In the genomic region with DNA sequence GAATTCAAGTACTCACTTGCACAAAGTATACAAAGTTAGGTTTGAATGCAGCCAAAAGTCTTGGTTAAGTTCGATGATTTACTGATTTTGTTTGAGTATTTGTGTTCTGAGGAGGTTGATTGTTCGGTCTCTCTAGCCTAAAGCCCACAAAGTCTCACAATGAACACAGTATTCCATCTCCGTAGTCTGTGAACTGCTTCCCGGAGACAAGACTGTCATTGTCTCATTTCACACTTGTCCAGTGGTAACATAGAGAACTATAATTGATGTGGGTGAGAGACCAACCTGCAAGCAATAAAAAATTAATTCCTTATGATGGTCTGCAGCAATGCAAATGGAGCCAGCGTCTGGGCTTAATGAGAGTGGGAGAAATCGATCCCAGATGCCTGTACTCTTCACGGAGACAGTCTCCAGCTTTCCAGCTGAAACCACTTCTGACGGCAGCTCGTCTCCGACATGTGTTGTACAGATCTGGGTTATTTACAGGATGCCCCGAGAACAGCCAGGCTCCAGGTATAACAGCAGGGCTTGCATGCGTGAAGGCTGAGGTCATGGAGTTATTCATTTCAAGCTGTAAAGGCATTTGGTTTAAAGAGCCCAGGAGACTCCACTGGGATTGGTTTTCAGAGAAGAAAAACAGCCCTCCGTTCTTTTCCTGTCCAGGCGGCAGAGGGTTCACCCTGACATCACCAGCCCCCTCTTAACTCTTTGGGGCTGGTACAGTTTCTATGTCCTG, we compare ENCODE assay signal across 10 mouse cellular contexts.
DNase-seq lines count a peak whose midpoint lies in the region; ATAC-seq and TF ChIP-seq lines count a peak whose summit lies in the region.
"Had no signal": no experiment of that assay in that cellular context is flagged by ENCODE, and none has a peak within 500 bp of the region (broad histone marks: within the 10 kb centered on the region; RNA-seq: fewer than 3 reads in every experiment).

No protein-coding gene starts in this region.

- TF ChIP-seq CTCF in forebrain, postnatal 0 days (IDR thresholded peaks at IDR 0.05; ENCODE audit: low read depth): no peak

- H3K4me1 ChIP-seq in forebrain, embryonic 11.5 days (replicated peaks; ENCODE audit: control insufficient read depth, insufficient read depth, low read length): peaks cover 10% of the 10 kb centered on the region; the same call in 1 of the 2 replicates
- peaks cover 8% of the 10 kb centered on the region; the same call in 1 of the 2 replicates for H3K4me1 ChIP-seq in forebrain, postnatal 0 days (ENCODE audit: insufficient read depth)
- peaks cover 6 to 14% of the 10 kb centered on the region in 2 experiments; a peak in 3 of 4 replicates for H3K4me1 ChIP-seq in heart, embryonic 14.5 days (ENCODE audit: control insufficient read depth in 2 of 2, insufficient read depth in 2 of 2, low read length in 2 of 2)
- H3K4me1 ChIP-seq in limb, embryonic 10.5 days: peaks cover 43% of the 10 kb centered on the region
- H3K4me1 ChIP-seq: megakaryocyte, embryonic 14.5 days had no signal

- no peak overlapping the region for H3K4me2 ChIP-seq in forebrain, embryonic 11.5 days (ENCODE audit: low read depth, low read length, severe bottlenecking)
- H3K4me2 ChIP-seq in forebrain, postnatal 0 days (ENCODE audit: low read depth): no peak overlapping the region
- H3K4me2 ChIP-seq in heart, embryonic 14.5 days (ENCODE audit: low read length): peak overlapping the region; percentile 61
- H3K4me2 ChIP-seq: forebrain, embryonic 15.5 days had no signal

- no peak overlapping the region for H3K27ac ChIP-seq in forebrain, embryonic 11.5 days (ENCODE audit: low read depth, low read length)
- no peak overlapping the region for H3K27ac ChIP-seq in forebrain, postnatal 0 days (ENCODE audit: low read depth, low read length)
- peak overlapping the region; percentile 76 to 81 for H3K27ac ChIP-seq in heart, embryonic 14.5 days (replicated peaks in 1 of 2; ENCODE audit: control insufficient read depth in 1 of 2, insufficient read depth in 1 of 2, low read depth in 2 of 2, low read length in 2 of 2)
- peak overlapping the region; percentile 85 for H3K27ac ChIP-seq in limb, embryonic 10.5 days
- H3K27ac ChIP-seq: forebrain, embryonic 15.5 days had no signal

- ATAC-seq in forebrain, embryonic 11.5 days (replicated peaks; ENCODE audit: low FRiP score): no peak
- ATAC-seq in forebrain, postnatal 0 days: no peak
- ATAC-seq in heart, embryonic 14.5 days (ENCODE audit: insufficient number of reproducible peaks, insufficient read depth, low FRiP score, low read depth): peak; percentile 54
- no peak for ATAC-seq in CD4-positive, CD25-positive, alpha-beta regulatory T cell, adult 4 months
- no peak for ATAC-seq in erythroid progenitor cell, adult 5-6 weeks (replicated peaks; ENCODE audit: low FRiP score, poor library complexity, severe bottlenecking)
- ATAC-seq: forebrain, embryonic 15.5 days had no signal

- H3K9ac ChIP-seq in forebrain, embryonic 11.5 days (ENCODE audit: low read length): no peak overlapping the region
- no peak overlapping the region for H3K9ac ChIP-seq in forebrain, postnatal 0 days
- H3K9ac ChIP-seq in heart, embryonic 14.5 days (ENCODE audit: low read length): peak overlapping the region; percentile 56
- H3K9ac ChIP-seq: forebrain, embryonic 15.5 days had no signal

- no peaks in the 10 kb centered on the region for H3K36me3 ChIP-seq in forebrain, embryonic 11.5 days (ENCODE audit: control insufficient read depth, insufficient read depth, low read length)
- H3K36me3 ChIP-seq in forebrain, postnatal 0 days (ENCODE audit: insufficient read depth): no peaks in the 10 kb centered on the region
- H3K36me3 ChIP-seq in heart, embryonic 14.5 days (ENCODE audit: control insufficient read depth, insufficient read depth, low read length): no peaks in the 10 kb centered on the region
- no peaks in the 10 kb centered on the region for H3K36me3 ChIP-seq in limb, embryonic 10.5 days
- H3K36me3 ChIP-seq: forebrain, embryonic 15.5 days had no signal

- H3K27me3 ChIP-seq in forebrain, embryonic 11.5 days (ENCODE audit: control insufficient read depth, insufficient read depth, low read length): no peaks in the 10 kb centered on the region
- H3K27me3 ChIP-seq in forebrain, postnatal 0 days (ENCODE audit: insufficient read depth, low read length): no peaks in the 10 kb centered on the region
- no peaks in the 10 kb centered on the region for H3K27me3 ChIP-seq in heart, embryonic 14.5 days (ENCODE audit: control insufficient read depth, insufficient read depth, low read length)
- H3K27me3 ChIP-seq in limb, embryonic 10.5 days (ENCODE audit: low read depth, poor library complexity, severe bottlenecking): no peaks in the 10 kb centered on the region
- H3K27me3 ChIP-seq: forebrain, embryonic 15.5 days had no signal

- no peak overlapping the region for H3K4me3 ChIP-seq in forebrain, embryonic 11.5 days (ENCODE audit: low read depth, low read length)
- no peak overlapping the region for H3K4me3 ChIP-seq in forebrain, postnatal 0 days (ENCODE audit: low read depth, low read length)
- H3K4me3 ChIP-seq in heart, embryonic 14.5 days (ENCODE audit: control insufficient read depth in 1 of 2, insufficient read depth in 1 of 2, low read depth in 1 of 2, low read length in 2 of 2): peak overlapping the region; percentile 0 to 26; a peak in 2 of 4 replicates
- H3K4me3 ChIP-seq in limb, embryonic 10.5 days: peak overlapping the region; percentile 23
- H3K4me3 ChIP-seq: forebrain, embryonic 15.5 days; megakaryocyte, embryonic 14.5 days had no signal

- DNase-seq in forebrain, embryonic 11.5 days (ENCODE audit: low spot score): peak; percentile 51
- no peak for DNase-seq in forebrain, postnatal 0 days
- peak; percentile 41 for DNase-seq in Muller cell, postnatal 12 days (ENCODE audit: inconsistent ontology term)
- peak; percentile 81 for DNase-seq in limb, embryonic 10.5 days (ENCODE audit: low spot score)
- DNase-seq in right cerebral cortex, postnatal 14 days: no peak

- no peaks in the 10 kb centered on the region for H3K9me3 ChIP-seq in forebrain, embryonic 11.5 days (ENCODE audit: control insufficient read depth, low read length)
- no peaks in the 10 kb centered on the region for H3K9me3 ChIP-seq in forebrain, postnatal 0 days (ENCODE audit: low read length)
- H3K9me3 ChIP-seq in heart, embryonic 14.5 days (ENCODE audit: control insufficient read depth, low read length): no peaks in the 10 kb centered on the region
- H3K9me3 ChIP-seq in limb, embryonic 10.5 days (replicated peaks): no peaks in the 10 kb centered on the region
- H3K9me3 ChIP-seq: forebrain, embryonic 15.5 days; megakaryocyte, embryonic 14.5 days had no signal

- 70% methylated on average over 14 of the region's 14 CpGs for WGBS in forebrain, embryonic 11.5 days
- 55% methylated on average over 14 of the region's 14 CpGs for WGBS in forebrain, postnatal 0 days
- 18% methylated on average over 14 of the region's 14 CpGs for WGBS in heart, embryonic 14.5 days
- 16% methylated on average over 14 of the region's 14 CpGs for WGBS in limb, embryonic 10.5 days

Comparison
In these comparisons a context has a peak if more than half of its experiments do, and no peak if none do; other contexts are left out.
1. DNase-seq: peak in forebrain, embryonic 11.5 days (single experiment), Muller cell, postnatal 12 days (single experiment) and limb, embryonic 10.5 days (single experiment); none in forebrain, postnatal 0 days (single experiment) and right cerebral cortex, postnatal 14 days (single experiment).
2. H3K27ac ChIP-seq: peak in heart, embryonic 14.5 days (2 of 2) and limb, embryonic 10.5 days (single experiment); none in forebrain, embryonic 11.5 days (single experiment) and forebrain, postnatal 0 days (single experiment).
3. H3K4me3 ChIP-seq: peak in heart, embryonic 14.5 days (2 of 2) and limb, embryonic 10.5 days (single experiment); none in forebrain, embryonic 11.5 days (single experiment) and forebrain, postnatal 0 days (single experiment).